Mouse (Mus musculus) bone marrow, adult 2 months (tissue): ENCODE results near the gene Cox7a2l.

ENCODE experiments used
- CTCF ChIP-seq: fragments of 200-500 bp; IDR thresholded peaks from 2 replicates; pipeline ENCODE4 v1.5.1; 2011; ENCODE audit warnings: low read length, control low read depth; ENCODE audit not compliant: control insufficient read depth, insufficient read depth
- POLR2A ChIP-seq: fragments of 200-500 bp; IDR thresholded peaks from 2 replicates; pipeline ENCODE4 v1.6.1; 2011; ENCODE audit warnings: low read depth, mild to moderate bottlenecking, control low read depth, low read length, borderline replicate concordance; ENCODE audit not compliant: control insufficient read depth

DNA sequence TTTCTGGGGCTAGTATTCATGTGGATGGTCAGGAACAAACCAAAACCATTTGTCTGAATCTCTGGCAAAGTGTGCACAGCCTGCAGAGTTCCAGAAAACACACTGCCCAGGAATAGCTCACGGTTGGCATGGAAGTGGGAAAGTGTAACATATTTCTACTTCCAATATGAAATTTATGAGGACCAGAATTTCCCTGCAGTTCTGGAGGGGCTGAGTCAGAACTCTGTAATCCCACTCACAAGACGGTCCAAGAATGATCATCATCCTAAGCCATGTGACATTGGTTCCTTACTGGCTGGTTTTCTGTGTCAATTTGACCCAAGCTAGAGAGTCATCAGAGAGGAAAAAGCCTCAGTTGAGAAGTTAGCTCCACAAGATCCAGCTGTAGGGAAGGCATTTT, 25.3 kb upstream of the Cox7a2l start:
- no peak for TF ChIP-seq CTCF
- no peak for TF ChIP-seq POLR2A
